Mouse (Mus musculus): ENCODE measurements around the gene Aoah.

DNA sequence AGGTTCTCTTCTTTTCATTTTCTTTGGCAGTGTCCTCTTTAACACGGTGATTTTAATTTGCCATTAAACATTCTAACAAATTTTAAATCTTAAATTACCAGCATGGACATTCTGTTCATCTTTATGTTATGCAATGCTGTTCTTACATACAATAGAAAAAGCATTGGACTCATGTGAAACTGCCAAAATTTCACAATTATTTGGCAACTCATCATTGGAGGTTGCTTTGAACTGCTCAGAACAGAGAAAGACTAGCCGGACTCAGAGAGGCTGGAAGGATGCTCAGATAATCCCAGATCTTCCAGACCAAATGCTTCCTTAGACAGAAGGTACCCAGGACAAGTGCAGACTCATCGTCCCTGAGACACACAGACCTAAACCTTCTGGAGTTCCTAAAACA lies 126.5 kb downstream of the Aoah start:
- TF ChIP-seq CTCF (IDR thresholded peaks at IDR 0.05; ENCODE audit: insufficient read depth, low read length): no peak
- no peak for TF ChIP-seq POLR2A (IDR thresholded peaks at IDR 0.05; ENCODE audit: borderline replicate concordance, extremely low read depth, low read depth, low read length)
